Mouse (Mus musculus) lung, adult 2 months (tissue): ENCODE measurements around the gene Disp1. TPM values are rescaled to one million over a fixed set of nuclear protein-coding genes. Genes with fewer than 3 reads are reported as not detected.

ENCODE experiments used
- DNase-seq: peaks from one replicate; pipeline ENCODE4 v3.0.0; 2022
- H3K4me1 ChIP-seq: fragments of 200-500 bp; 2 replicates; pipeline ENCODE4 v1.6.1; 2011; ENCODE audit warnings: low read length; ENCODE audit not compliant: control insufficient read depth, insufficient read depth
- H3K4me3 ChIP-seq: fragments of 200-500 bp; replicated peaks from 2 replicates; pipeline ENCODE3; 2011; ENCODE audit warnings: low read depth, mild to moderate bottlenecking, control low read depth, low read length; ENCODE audit errors: extremely low read depth
- CTCF ChIP-seq: fragments of 200-500 bp; IDR thresholded peaks from 2 replicates; pipeline ENCODE4 v1.5.1; 2011; ENCODE audit warnings: mild to moderate bottlenecking, low read length, control low read depth; ENCODE audit not compliant: insufficient read depth
- POLR2A ChIP-seq: fragments of 200-500 bp; IDR thresholded peaks from 2 replicates; pipeline ENCODE4 v1.6.1; 2011; ENCODE audit warnings: low read depth, mild to moderate bottlenecking, control low read depth, low read length, borderline replicate concordance; ENCODE audit errors: extremely low read depth
- WGBS: fragments of 180-500 bp; shearing (Covaris S2); methylation state at CpG from one replicate; pipeline ENCODE4 v1.1.7; 2018; 5-methylcytosine and 5-hydroxymethylcytosine counted together
- polyA plus RNA-seq: library from polyadenylated mRNA; depleted of rRNA; stranded (reverse); fragments of >200 nt; gene quantifications from 2 replicates; pipeline ENCODE4 v1.2.3, GENCODE M21; 2012

The Disp1 gene
- polyA plus RNA-seq, 1 experiment = 9.7 TPM

- 80% methylated on average over 6 of the region's 6 CpGs for WGBS
- no peak for TF ChIP-seq CTCF
- no peak for TF ChIP-seq POLR2A
- Histone ChIP-seq H3K4me1 (no peaks in the 10 kb centered on the region), H3K4me3 (no peak overlapping the region)
- no peak for DNase-seq
Observed at GRCm38 (mm10) chr1:183168465-183168864, 52.9 kb downstream of the Disp1 start.

DNA sequence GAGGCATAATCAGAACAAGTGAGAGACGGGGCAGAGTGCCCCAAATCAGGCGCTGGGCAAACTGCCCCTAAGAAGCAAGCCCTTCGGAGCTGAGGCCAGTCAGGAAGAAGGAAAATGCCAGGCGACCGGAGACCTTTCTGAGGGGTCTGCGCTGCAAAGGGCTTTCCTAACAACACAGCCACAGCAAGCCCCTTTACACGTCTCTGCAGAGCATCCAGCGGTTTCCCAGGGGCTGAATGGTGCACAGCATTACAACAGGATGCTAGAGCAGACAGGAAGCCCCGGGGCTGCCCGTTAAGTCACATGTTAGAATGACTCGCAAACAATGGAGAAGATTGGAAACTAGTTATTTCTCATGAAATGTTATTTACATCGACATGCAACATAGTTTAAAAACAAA is 53.5 kb downstream of the Disp1 start:
- DNase-seq = no peak
- WGBS = 58% methylated on average over 12 of the region's 12 CpGs
- TF ChIP-seq CTCF = no peak
- TF ChIP-seq POLR2A = no peak
- H3K4me1 ChIP-seq = no peaks in the 10 kb centered on the region
- no peak overlapping the region for H3K4me3 ChIP-seq

DNA sequence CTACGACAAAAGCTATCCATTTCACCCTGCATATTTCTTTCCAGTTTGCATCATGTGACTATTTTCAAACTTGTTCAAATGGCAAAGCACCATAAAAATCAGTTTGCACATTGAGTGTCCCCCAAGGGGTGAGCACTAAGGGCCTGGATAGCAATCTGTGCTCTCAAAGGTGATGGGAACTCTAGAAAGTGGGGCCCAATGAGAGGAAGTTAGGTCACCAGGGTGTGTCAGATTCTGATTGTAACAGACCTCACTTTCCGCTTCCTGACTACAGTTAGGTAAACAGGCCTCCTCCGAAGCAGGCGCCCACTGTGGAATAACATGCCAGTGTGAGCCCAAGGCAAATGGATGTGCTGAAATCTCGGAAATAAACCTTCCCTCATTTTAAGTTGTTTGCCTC is 54.6 kb downstream of the Disp1 start:
- TF ChIP-seq CTCF (no peak), POLR2A (no peak)
- Histone ChIP-seq H3K4me1 (no peaks in the 10 kb centered on the region), H3K4me3 (no peak overlapping the region)
- no peak for DNase-seq
- 86% methylated on average over 5 of the region's 5 CpGs for WGBS

DNA sequence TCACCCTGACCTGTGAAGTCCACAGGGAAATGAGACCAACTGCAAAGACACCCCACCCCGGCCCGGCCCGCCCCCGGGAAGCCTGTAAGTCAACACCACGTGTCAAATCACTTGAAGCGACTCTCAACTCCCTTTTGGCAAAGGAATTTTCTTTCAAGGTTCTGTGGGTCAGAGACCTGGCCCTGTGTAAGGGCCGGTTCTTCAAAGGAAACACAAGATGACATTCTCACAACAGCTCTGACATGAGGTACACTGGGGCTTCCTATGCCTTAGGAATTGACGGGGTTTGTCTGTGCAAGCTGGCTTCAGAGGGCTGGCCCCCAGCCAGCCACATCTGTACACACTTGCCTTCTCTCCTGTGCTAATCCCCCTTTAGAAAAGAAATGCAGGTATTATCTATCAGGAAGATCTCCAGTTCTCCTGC is 56.7 kb downstream of the Disp1 start:
- no peak overlapping the region for H3K4me3 ChIP-seq
- TF ChIP-seq CTCF = no peak
- TF ChIP-seq POLR2A = no peak
- 26% methylated on average over 8 of the region's 8 CpGs for WGBS
- DNase-seq = no peak
- H3K4me1 ChIP-seq = no peaks in the 10 kb centered on the region

DNA sequence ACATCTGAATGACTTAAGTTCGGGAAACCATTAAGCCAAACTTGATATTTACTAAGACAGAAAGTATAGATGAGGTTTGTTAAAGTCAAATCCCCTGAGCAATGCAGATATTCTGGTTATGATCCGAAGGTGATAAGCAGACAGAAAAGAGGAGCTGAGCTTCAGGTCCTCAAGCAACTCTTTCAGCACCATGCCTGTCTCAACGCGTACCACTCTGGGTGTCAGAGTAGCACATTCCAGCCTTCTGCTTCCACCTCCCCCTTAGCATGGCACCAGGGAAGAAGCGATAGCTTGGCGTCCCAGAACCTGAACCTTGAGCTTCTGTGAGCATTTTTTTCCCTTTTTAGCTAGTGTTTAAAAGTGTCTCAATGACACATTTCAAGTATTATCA is 57.1 kb downstream of the Disp1 start:
- TF ChIP-seq CTCF = no peak
- no peak for TF ChIP-seq POLR2A
- WGBS = 67% methylated on average over 6 of the region's 6 CpGs
- Histone ChIP-seq H3K4me1 (no peaks in the 10 kb centered on the region), H3K4me3 (no peak overlapping the region)
- DNase-seq = no peak

DNA sequence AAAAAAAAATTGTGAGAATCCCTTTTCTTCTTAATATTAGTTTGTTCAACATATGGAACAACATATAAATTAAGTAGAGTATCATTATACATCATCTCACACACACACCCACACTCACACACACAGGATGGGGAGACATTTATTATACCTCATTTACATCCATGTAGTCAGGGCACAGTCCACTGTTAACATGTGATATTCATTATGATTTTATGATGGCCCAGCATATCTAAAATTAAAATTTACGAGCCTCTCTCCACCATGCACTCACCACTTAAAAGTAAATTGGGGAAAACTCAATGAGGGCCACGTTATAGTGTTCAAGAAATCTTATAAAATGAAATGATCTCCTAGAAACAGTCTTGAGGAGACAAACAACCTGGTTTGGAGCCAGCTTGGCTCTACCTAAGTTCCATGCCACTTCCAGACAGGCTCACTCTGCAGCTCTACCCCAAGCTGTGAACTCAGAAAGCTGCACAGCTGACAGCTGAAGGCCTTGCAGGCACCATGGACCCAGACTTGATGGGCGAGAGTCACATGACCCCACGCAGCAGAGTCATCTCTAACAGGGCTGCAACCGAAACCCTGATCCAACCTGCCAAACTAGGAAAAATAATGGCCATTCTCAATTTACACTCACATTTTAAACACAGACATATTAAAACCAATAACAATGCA is 57.7 kb downstream of the Disp1 start:
- no peak for DNase-seq
- Histone ChIP-seq H3K4me3 (no peak overlapping the region), H3K4me1 (no peaks in the 10 kb centered on the region)
- 89% methylated on average over 5 of the region's 5 CpGs for WGBS
- TF ChIP-seq POLR2A = no peak
- TF ChIP-seq CTCF = no peak

GRCm38 (mm10) chr1:183161057-183161456 is 60.3 kb downstream of the Disp1 start:
- Histone ChIP-seq H3K4me3 (no peak overlapping the region), H3K4me1 (no peaks in the 10 kb centered on the region)
- TF ChIP-seq POLR2A (no peak), CTCF (no peak)
- WGBS = 91% methylated on average over 11 of the region's 11 CpGs
- DNase-seq = no peak

DNA sequence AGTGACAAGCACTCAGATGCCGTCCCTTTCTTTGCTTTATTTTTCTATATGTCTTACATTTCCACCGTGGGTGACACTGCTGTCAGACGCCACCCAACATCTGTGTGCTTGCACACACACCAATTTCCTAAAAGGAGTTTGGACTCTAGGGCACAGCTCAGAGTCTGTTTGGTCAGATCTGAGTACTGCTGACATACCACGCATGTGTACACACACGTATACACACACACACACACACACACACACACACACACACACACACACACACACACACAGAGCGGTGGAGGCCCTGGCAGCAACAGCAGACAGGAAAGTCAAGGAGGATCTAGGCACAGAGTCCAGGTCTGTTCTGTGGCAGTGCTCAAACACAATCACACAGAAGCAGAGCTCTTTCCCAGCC is 61.1 kb downstream of the Disp1 start:
- no peak for DNase-seq
- TF ChIP-seq CTCF (no peak), POLR2A (no peak)
- WGBS = 79% methylated on average over 6 of the region's 6 CpGs

GRCm38 (mm10) chr1:183159183-183159582 is 62.1 kb downstream of the Disp1 start:
- 86% methylated on average over 7 of the region's 7 CpGs for WGBS
- no peak for DNase-seq
- TF ChIP-seq CTCF (no peak), POLR2A (no peak)
- Histone ChIP-seq H3K4me1 (no peaks in the 10 kb centered on the region; the same call in 1 of the 2 replicates), H3K4me3 (no peak overlapping the region)

More for the DNA sequence above, 61.1 kb downstream of the Disp1 start:
- Histone ChIP-seq H3K4me1 (no peaks in the 10 kb centered on the region; the same call in 1 of the 2 replicates), H3K4me3 (no peak overlapping the region)

DNA sequence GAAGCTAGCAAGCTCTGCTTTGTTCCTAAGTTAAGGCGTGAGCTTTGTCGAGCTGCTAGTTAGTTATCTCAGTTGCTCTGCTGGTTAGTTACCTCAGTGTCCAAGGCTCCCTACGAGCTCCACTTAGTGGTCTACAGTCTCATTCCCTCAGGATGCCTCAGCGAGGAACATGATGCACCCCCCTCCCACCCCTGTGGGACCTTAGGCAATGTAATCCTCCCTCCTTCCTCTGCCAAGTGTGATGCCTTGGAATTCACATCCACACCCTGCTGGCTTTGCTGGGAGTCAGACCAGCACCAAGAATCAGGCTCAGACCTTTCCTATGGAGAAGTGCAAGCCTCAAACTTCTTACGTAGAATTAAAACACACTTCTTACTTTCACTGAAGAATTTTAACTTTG is 65.7 kb downstream of the Disp1 start:
- no peak for DNase-seq
- WGBS = 71% methylated on average over 5 of the region's 5 CpGs

More for the DNA sequence above, 65.7 kb downstream of the Disp1 start:
- Histone ChIP-seq H3K4me1 (no peaks in the 10 kb centered on the region; the same call in 1 of the 2 replicates), H3K4me3 (no peak overlapping the region)
- TF ChIP-seq CTCF (no peak), POLR2A (no peak)
